Mouse (Mus musculus): ENCODE measurements at regions not wholly inside any gene's neighbourhood (a gene's known extent, or its start where the extent isn't known, plus 50 kb on each side); places are given as distances from the start of the nearest gene placed in this dataset.
A peak's percentile ranks its signal among the peaks of the same experiment; 100 is the strongest.

- no peak overlapping the region for H3K4me2 ChIP-seq (replicated peaks; ENCODE audit: low read depth)
- H3K9me3 ChIP-seq (ENCODE audit: control insufficient read depth, low read length) = no peaks in the 10 kb centered on the region
- TF ChIP-seq EP300 (optimal IDR thresholded peaks at IDR 0.05) = no peak
- TF ChIP-seq CTCF (IDR thresholded peaks at IDR 0.05; ENCODE audit: low read depth) = no peak
- H3K27ac ChIP-seq (replicated peaks) = no peak overlapping the region
- ATAC-seq (ENCODE audit: low FRiP score, low TSS enrichment) (peak; percentile 53), DNase-seq (ENCODE audit: low spot score) (no peak)
- no peaks in the 10 kb centered on the region for H3K36me3 ChIP-seq (ENCODE audit: control insufficient read depth, insufficient read depth, low read length)
- no peaks in the 10 kb centered on the region for H3K4me1 ChIP-seq (replicated peaks; ENCODE audit: control insufficient read depth, insufficient read depth)
- 38% methylated on average over 3 of the region's 3 CpGs for WGBS
- H3K9ac ChIP-seq (ENCODE audit: low read length) = no peak overlapping the region
- H3K27me3 ChIP-seq (ENCODE audit: control insufficient read depth, insufficient read depth, low read length) = no peaks in the 10 kb centered on the region
- no peak overlapping the region for H3K4me3 ChIP-seq (ENCODE audit: low read depth, low read length)
These were observed 95.8 kb downstream of the Asb7 start for GRCm38 (mm10) chr7:66593619-66594018.

- Histone ChIP-seq H3K27me3 (ENCODE audit: control insufficient read depth, insufficient read depth, low read length) (no peaks in the 10 kb centered on the region), H3K9ac (ENCODE audit: low read length) (no peak overlapping the region), H3K27ac (replicated peaks) (no peak overlapping the region), H3K36me3 (ENCODE audit: control insufficient read depth, insufficient read depth, low read length) (no peaks in the 10 kb centered on the region), H3K4me1 (replicated peaks; ENCODE audit: control insufficient read depth, insufficient read depth) (no peaks in the 10 kb centered on the region), H3K4me2 (replicated peaks; ENCODE audit: low read depth) (no peak overlapping the region), H3K9me3 (ENCODE audit: control insufficient read depth, low read length) (no peaks in the 10 kb centered on the region), H3K4me3 (ENCODE audit: low read depth, low read length) (no peak overlapping the region)
- peak; percentile 24 for DNase-seq (ENCODE audit: low spot score)
- 71% methylated on average over 10 of the region's 10 CpGs for WGBS
- TF ChIP-seq EP300 (optimal IDR thresholded peaks at IDR 0.05) (no peak), CTCF (IDR thresholded peaks at IDR 0.05; ENCODE audit: low read depth) (no peak)
- ATAC-seq (ENCODE audit: low FRiP score, low TSS enrichment) = peak; percentile 89
These were observed 97.7 kb downstream of the Asb7 start for GRCm38 (mm10) chr7:66591594-66592290.

GRCm38 (mm10) chr7:66586511-66586910, 102.9 kb downstream of the Asb7 start:
- WGBS = 87% methylated on average over 1 of the region's 1 CpGs
- Histone ChIP-seq H3K4me2 (replicated peaks; ENCODE audit: low read depth) (no peak overlapping the region), H3K4me3 (ENCODE audit: low read depth, low read length) (no peak overlapping the region), H3K9ac (ENCODE audit: low read length) (no peak overlapping the region), H3K27me3 (ENCODE audit: control insufficient read depth, insufficient read depth, low read length) (no peaks in the 10 kb centered on the region), H3K9me3 (ENCODE audit: control insufficient read depth, low read length) (no peaks in the 10 kb centered on the region), H3K4me1 (replicated peaks; ENCODE audit: control insufficient read depth, insufficient read depth) (no peaks in the 10 kb centered on the region), H3K27ac (replicated peaks) (no peak overlapping the region), H3K36me3 (ENCODE audit: control insufficient read depth, insufficient read depth, low read length) (no peaks in the 10 kb centered on the region)
- no peak for TF ChIP-seq CTCF (IDR thresholded peaks at IDR 0.05; ENCODE audit: low read depth)
- TF ChIP-seq EP300 (optimal IDR thresholded peaks at IDR 0.05) = no peak
- DNase-seq (ENCODE audit: low spot score) = no peak
- no peak for ATAC-seq (ENCODE audit: low FRiP score, low TSS enrichment)

GRCm38 (mm10) chr7:66580687-66581151, 108.7 kb downstream of the Asb7 start:
- no peak overlapping the region for H3K27ac ChIP-seq (replicated peaks)

GRCm38 (mm10) chr7:66576261-66576660, 113.1 kb downstream of the Asb7 start:
- no peak overlapping the region for H3K27ac ChIP-seq (replicated peaks)
- H3K27me3 ChIP-seq (ENCODE audit: control insufficient read depth, insufficient read depth, low read length) = no peaks in the 10 kb centered on the region
- TF ChIP-seq EP300 (optimal IDR thresholded peaks at IDR 0.05) (no peak), CTCF (IDR thresholded peaks at IDR 0.05; ENCODE audit: low read depth) (no peak)
- no peak overlapping the region for H3K9ac ChIP-seq (ENCODE audit: low read length)
- DNase-seq (ENCODE audit: low spot score) (no peak), ATAC-seq (ENCODE audit: low FRiP score, low TSS enrichment) (no peak)
- no peaks in the 10 kb centered on the region for H3K4me1 ChIP-seq (replicated peaks; ENCODE audit: control insufficient read depth, insufficient read depth)
- H3K4me2 ChIP-seq (replicated peaks; ENCODE audit: low read depth) = no peak overlapping the region
- 89% methylated on average over 7 of the region's 7 CpGs for WGBS
- no peaks in the 10 kb centered on the region for H3K9me3 ChIP-seq (ENCODE audit: control insufficient read depth, low read length)
- H3K4me3 ChIP-seq (ENCODE audit: low read depth, low read length) = no peak overlapping the region
- H3K36me3 ChIP-seq (ENCODE audit: control insufficient read depth, insufficient read depth, low read length) = no peaks in the 10 kb centered on the region

More at GRCm38 (mm10) chr7:66580687-66581151, 108.7 kb downstream of the Asb7 start:
- no peak overlapping the region for H3K4me2 ChIP-seq (replicated peaks; ENCODE audit: low read depth)
- no peaks in the 10 kb centered on the region for H3K36me3 ChIP-seq (ENCODE audit: control insufficient read depth, insufficient read depth, low read length)
- no peak overlapping the region for H3K9ac ChIP-seq (ENCODE audit: low read length)
- DNase-seq (ENCODE audit: low spot score) (no peak), ATAC-seq (ENCODE audit: low FRiP score, low TSS enrichment) (no peak)
- H3K4me1 ChIP-seq (replicated peaks; ENCODE audit: control insufficient read depth, insufficient read depth) = no peaks in the 10 kb centered on the region
- H3K27me3 ChIP-seq (ENCODE audit: control insufficient read depth, insufficient read depth, low read length) = no peaks in the 10 kb centered on the region
- no peaks in the 10 kb centered on the region for H3K9me3 ChIP-seq (ENCODE audit: control insufficient read depth, low read length)
- TF ChIP-seq EP300 (optimal IDR thresholded peaks at IDR 0.05) (no peak), CTCF (IDR thresholded peaks at IDR 0.05; ENCODE audit: low read depth) (no peak)
- WGBS = 36% methylated on average over 2 of the region's 2 CpGs
- no peak overlapping the region for H3K4me3 ChIP-seq (ENCODE audit: low read depth, low read length)

GRCm38 (mm10) chr7:66571451-66571850, 117.9 kb downstream of the Asb7 start:
- no peaks in the 10 kb centered on the region for H3K27me3 ChIP-seq (ENCODE audit: control insufficient read depth, insufficient read depth, low read length)
- H3K9ac ChIP-seq (ENCODE audit: low read length) = no peak overlapping the region
- H3K4me2 ChIP-seq (replicated peaks; ENCODE audit: low read depth) = no peak overlapping the region
- H3K9me3 ChIP-seq (ENCODE audit: control insufficient read depth, low read length) = no peaks in the 10 kb centered on the region
- no peak overlapping the region for H3K4me3 ChIP-seq (ENCODE audit: low read depth, low read length)
- DNase-seq (ENCODE audit: low spot score) = no peak
- TF ChIP-seq CTCF (IDR thresholded peaks at IDR 0.05; ENCODE audit: low read depth) (no peak), EP300 (optimal IDR thresholded peaks at IDR 0.05) (no peak)
- H3K36me3 ChIP-seq (ENCODE audit: control insufficient read depth, insufficient read depth, low read length) = no peaks in the 10 kb centered on the region
- no peaks in the 10 kb centered on the region for H3K4me1 ChIP-seq (replicated peaks; ENCODE audit: control insufficient read depth, insufficient read depth)
- no peak for ATAC-seq (ENCODE audit: low FRiP score, low TSS enrichment)
- 64% methylated on average over 5 of the region's 5 CpGs for WGBS
- no peak overlapping the region for H3K27ac ChIP-seq (replicated peaks)

Measured in stomach, postnatal 0 days (tissue).